Mouse (Mus musculus) kidney, embryonic 15.5 days (tissue): Measurements from ENCODE around the gene Csrp2. TPM values are rescaled to one million over a fixed set of nuclear protein-coding genes. Genes with fewer than 3 reads are reported as not detected.

Experiments
- ATAC-seq: fragments of 200-750 bp; cut with Nextera tagmentation; replicated peaks from 2 replicates; pipeline ENCODE4 v1.8.0; 2017; ENCODE audit warnings: moderate TSS enrichment; ENCODE audit not compliant: low FRiP score
- H3K27ac ChIP-seq: fragments of 300-500 bp; sonication (generic); 2 replicates; pipeline ENCODE4 v1.5.1; 2015; ENCODE audit warnings: mild to moderate bottlenecking, inconsistent platforms
- H3K27me3 ChIP-seq: fragments of 300-500 bp; sonication (generic); 2 replicates; pipeline ENCODE4 v1.6.1; 2015; ENCODE audit warnings: inconsistent platforms
- H3K36me3 ChIP-seq: fragments of 300-500 bp; sonication (generic); 2 replicates; pipeline ENCODE4 v1.6.1; 2015; ENCODE audit warnings: inconsistent platforms
- H3K4me1 ChIP-seq: fragments of 300-500 bp; sonication (generic); 2 replicates; pipeline ENCODE4 v1.6.1; 2015; ENCODE audit warnings: inconsistent platforms
- H3K4me2 ChIP-seq: fragments of 300-500 bp; sonication (generic); 2 replicates; pipeline ENCODE4 v1.6.1; 2015; ENCODE audit warnings: moderate library complexity, mild to moderate bottlenecking, inconsistent platforms
- H3K4me3 ChIP-seq: fragments of 300-500 bp; sonication (generic); replicated peaks from 2 replicates; pipeline ENCODE4 v1.5.1; 2015; ENCODE audit warnings: mild to moderate bottlenecking, inconsistent platforms
- H3K9ac ChIP-seq: fragments of 300-500 bp; sonication (generic); 2 replicates; pipeline ENCODE4 v1.6.1; 2015; ENCODE audit warnings: mild to moderate bottlenecking, inconsistent platforms
- H3K9me3 ChIP-seq: fragments of 300-500 bp; sonication (generic); replicated peaks from 2 replicates; pipeline ENCODE4 v1.6.1; 2016; ENCODE audit warnings: inconsistent platforms
- WGBS: fragments of 180-500 bp; shearing (Covaris S2); methylation state at CpG from one replicate; pipeline ENCODE4 v1.1.7; 2015; ENCODE audit warnings: mixed read lengths; 5-methylcytosine and 5-hydroxymethylcytosine counted together
- polyA plus RNA-seq: library from polyadenylated mRNA; unstranded; fragments of >200 nt; fragmentation: Nextera tagmentation; extraction: Ambion mirVana; gene quantifications from 2 replicates; pipeline ENCODE4 v1.2.1, GENCODE M21; 2015

The Csrp2 gene
- polyA plus RNA-seq, 1 experiment from 2014 or later = 189 TPM

GRCm38 (mm10) chr10:110951748-110952147 lies 32.2 kb downstream of the Csrp2 start:
- H3K4me3 ChIP-seq = no peak overlapping the region
- WGBS = 83% methylated on average over 4 of the region's 4 CpGs
- H3K9me3 ChIP-seq = no peaks in the 10 kb centered on the region
- peaks cover 16% of the 10 kb centered on the region for H3K4me1 ChIP-seq
- no peaks in the 10 kb centered on the region for H3K27me3 ChIP-seq
- H3K4me2 ChIP-seq = no peak overlapping the region
- peaks cover 46% of the 10 kb centered on the region for H3K36me3 ChIP-seq
- no peak for ATAC-seq
- no peak overlapping the region for H3K27ac ChIP-seq
- no peak overlapping the region for H3K9ac ChIP-seq

GRCm38 (mm10) chr10:110952271-110952670 lies 32.7 kb downstream of the Csrp2 start:
- Histone ChIP-seq H3K4me2 (no peak overlapping the region), H3K27ac (peak overlapping the region; percentile 78; the same call in 1 of the 2 replicates), H3K27me3 (no peaks in the 10 kb centered on the region), H3K4me1 (peaks cover 16% of the 10 kb centered on the region), H3K9me3 (no peaks in the 10 kb centered on the region), H3K36me3 (peaks cover 47% of the 10 kb centered on the region), H3K4me3 (no peak overlapping the region), H3K9ac (no peak overlapping the region)
- ATAC-seq = no peak
- 85% methylated on average over 8 of the region's 8 CpGs for WGBS

GRCm38 (mm10) chr10:110952937-110953451 lies 33.4 kb downstream of the Csrp2 start:
- Histone ChIP-seq H3K4me2 (no peak overlapping the region), H3K9me3 (no peaks in the 10 kb centered on the region), H3K4me3 (no peak overlapping the region)

GRCm38 (mm10) chr10:110958879-110959278 lies 39.3 kb downstream of the Csrp2 start:
- Histone ChIP-seq H3K4me1 (no peaks in the 10 kb centered on the region), H3K36me3 (peaks cover 45% of the 10 kb centered on the region), H3K27ac (no peak overlapping the region), H3K9me3 (no peaks in the 10 kb centered on the region), H3K4me3 (no peak overlapping the region), H3K9ac (no peak overlapping the region), H3K27me3 (no peaks in the 10 kb centered on the region), H3K4me2 (no peak overlapping the region)
- no peak for ATAC-seq
- WGBS = 93% methylated on average over 6 of the region's 6 CpGs

More at GRCm38 (mm10) chr10:110952937-110953451, 33.4 kb downstream of the Csrp2 start:
- Histone ChIP-seq H3K36me3 (peaks cover 48% of the 10 kb centered on the region), H3K4me1 (peaks cover 16% of the 10 kb centered on the region), H3K27me3 (no peaks in the 10 kb centered on the region), H3K27ac (peak overlapping the region; percentile 78), H3K9ac (no peak overlapping the region)
- WGBS = 34% methylated on average over 9 of the region's 9 CpGs
- peak; percentile 91 for ATAC-seq

- no peak for ATAC-seq
Observed at GRCm38 (mm10) chr10:110959781-110960180, 40.2 kb downstream of the Csrp2 start.

GRCm38 (mm10) chr10:110960841-110961240 lies 41.3 kb downstream of the Csrp2 start:
- no peak overlapping the region for H3K27ac ChIP-seq
- WGBS = 90% methylated on average over 6 of the region's 6 CpGs
- no peaks in the 10 kb centered on the region for H3K9me3 ChIP-seq
- H3K27me3 ChIP-seq = no peaks in the 10 kb centered on the region
- H3K4me3 ChIP-seq = no peak overlapping the region
- no peak overlapping the region for H3K4me2 ChIP-seq
- no peaks in the 10 kb centered on the region for H3K4me1 ChIP-seq
- peaks cover 36% of the 10 kb centered on the region for H3K36me3 ChIP-seq
- no peak overlapping the region for H3K9ac ChIP-seq
- no peak for ATAC-seq

More at GRCm38 (mm10) chr10:110959781-110960180, 40.2 kb downstream of the Csrp2 start:
- 94% methylated on average over 8 of the region's 8 CpGs for WGBS
- Histone ChIP-seq H3K4me2 (no peak overlapping the region), H3K9me3 (no peaks in the 10 kb centered on the region), H3K36me3 (peaks cover 43% of the 10 kb centered on the region), H3K4me3 (no peak overlapping the region), H3K4me1 (no peaks in the 10 kb centered on the region), H3K27me3 (no peaks in the 10 kb centered on the region), H3K27ac (no peak overlapping the region), H3K9ac (no peak overlapping the region)

- Histone ChIP-seq H3K9me3 (no peaks in the 10 kb centered on the region), H3K4me3 (no peak overlapping the region), H3K27me3 (no peaks in the 10 kb centered on the region), H3K4me2 (no peak overlapping the region), H3K9ac (no peak overlapping the region), H3K4me1 (no peaks in the 10 kb centered on the region), H3K27ac (no peak overlapping the region), H3K36me3 (peaks cover 35% of the 10 kb centered on the region)
- no peak for ATAC-seq
- 49% methylated on average over 1 of the region's 1 CpGs for WGBS
Observed at GRCm38 (mm10) chr10:110962172-110962571, 42.6 kb downstream of the Csrp2 start.

- whole genome bisulfite sequencing = 70% methylated on average over 3 of the region's 3 CpGs
- H3K4me3 ChIP-seq = no peak overlapping the region
- H3K27me3 ChIP-seq = no peaks in the 10 kb centered on the region
- H3K27ac ChIP-seq = no peak overlapping the region
- peaks cover 45% of the 10 kb centered on the region for H3K36me3 ChIP-seq
- H3K4me1 ChIP-seq = peaks cover 5% of the 10 kb centered on the region
- no peak overlapping the region for H3K9ac ChIP-seq
- ATAC-seq = no peak
- H3K9me3 ChIP-seq = no peaks in the 10 kb centered on the region
- H3K4me2 ChIP-seq = no peak overlapping the region
Observed at GRCm38 (mm10) chr10:110971044-110971443, 51.5 kb downstream of the Csrp2 start.

GRCm38 (mm10) chr10:110971483-110971882 lies 51.9 kb downstream of the Csrp2 start:
- no peaks in the 10 kb centered on the region for H3K9me3 ChIP-seq
- no peak overlapping the region for H3K4me2 ChIP-seq
- ATAC-seq = 0 out of 2 replicates have a peak, but pooled peaks have one; percentile 52
- no peak overlapping the region for H3K9ac ChIP-seq
- no peak overlapping the region for H3K4me3 ChIP-seq
- H3K27me3 ChIP-seq = no peaks in the 10 kb centered on the region
- H3K27ac ChIP-seq = no peak overlapping the region
- H3K36me3 ChIP-seq = peaks cover 44% of the 10 kb centered on the region
- peaks cover 5% of the 10 kb centered on the region for H3K4me1 ChIP-seq
- WGBS = 39% methylated on average over 6 of the region's 6 CpGs

GRCm38 (mm10) chr10:110971998-110972397 lies 52.4 kb downstream of the Csrp2 start:
- WGBS = 39% methylated on average over 9 of the region's 9 CpGs
- Histone ChIP-seq H3K9ac (no peak overlapping the region), H3K27me3 (no peaks in the 10 kb centered on the region), H3K9me3 (no peaks in the 10 kb centered on the region), H3K4me3 (no peak overlapping the region), H3K36me3 (peaks cover 44% of the 10 kb centered on the region), H3K27ac (no peak overlapping the region), H3K4me1 (peaks cover 5% of the 10 kb centered on the region), H3K4me2 (no peak overlapping the region)
- ATAC-seq = no peak

- H3K4me3 ChIP-seq = no peak overlapping the region
- no peak overlapping the region for H3K9ac ChIP-seq
- no peak for ATAC-seq
- no peak overlapping the region for H3K27ac ChIP-seq
- no peak overlapping the region for H3K4me2 ChIP-seq
- WGBS = 64% methylated on average over 3 of the region's 3 CpGs
- no peaks in the 10 kb centered on the region for H3K9me3 ChIP-seq
- H3K27me3 ChIP-seq = no peaks in the 10 kb centered on the region
- H3K36me3 ChIP-seq = peaks cover 60% of the 10 kb centered on the region
- H3K4me1 ChIP-seq = peaks cover 5% of the 10 kb centered on the region
Observed at GRCm38 (mm10) chr10:110974463-110974862, 54.9 kb downstream of the Csrp2 start.

- H3K4me1 ChIP-seq = peaks cover 5% of the 10 kb centered on the region
- H3K27ac ChIP-seq = no peak overlapping the region
- H3K4me3 ChIP-seq = no peak overlapping the region
- H3K27me3 ChIP-seq = no peaks in the 10 kb centered on the region
- H3K9ac ChIP-seq = no peak overlapping the region
- no peaks in the 10 kb centered on the region for H3K9me3 ChIP-seq
- WGBS = 82% methylated on average over 1 of the region's 1 CpGs
- no peak for ATAC-seq
- no peak overlapping the region for H3K4me2 ChIP-seq
- H3K36me3 ChIP-seq = peaks cover 61% of the 10 kb centered on the region
Observed at GRCm38 (mm10) chr10:110974885-110975284, 55.3 kb downstream of the Csrp2 start.

GRCm38 (mm10) chr10:110976046-110976445 lies 56.5 kb downstream of the Csrp2 start:
- 0% methylated on average over 1 of the region's 1 CpGs for WGBS
- ATAC-seq = 0 out of 2 replicates have a peak, but pooled peaks have one; percentile 50
- Histone ChIP-seq H3K27me3 (no peaks in the 10 kb centered on the region), H3K4me2 (no peak overlapping the region), H3K9ac (no peak overlapping the region), H3K27ac (no peak overlapping the region), H3K4me3 (no peak overlapping the region), H3K4me1 (peaks cover 5% of the 10 kb centered on the region), H3K36me3 (peaks cover 62% of the 10 kb centered on the region), H3K9me3 (no peaks in the 10 kb centered on the region)
